Mouse (Mus musculus) heart, postnatal 14 days (tissue): ENCODE results near the gene Plcb1. TPM values are rescaled to one million over a fixed set of nuclear protein-coding genes. Genes with fewer than 3 reads are reported as not detected.

Experiments used
- DNase-seq, 2 experiments: peaks; one replicate each; pipeline ENCODE4 v3.0.0; 2021 to 2022
- intact Hi-C: fragments of 180-260 bp; cut with DNase I; formaldehyde crosslinking; loops from one replicate; pipeline ENCODE4 v1.15.1; 2025
- total RNA-seq, 2 experiments: library from RNA; stranded (reverse); gene quantifications; 2 replicates each; pipeline ENCODE4 v1.2.3; 2021

Gene Plcb1
- total RNA-seq, 2 experiments from 2014 or later, result 8.6 TPM

DNA sequence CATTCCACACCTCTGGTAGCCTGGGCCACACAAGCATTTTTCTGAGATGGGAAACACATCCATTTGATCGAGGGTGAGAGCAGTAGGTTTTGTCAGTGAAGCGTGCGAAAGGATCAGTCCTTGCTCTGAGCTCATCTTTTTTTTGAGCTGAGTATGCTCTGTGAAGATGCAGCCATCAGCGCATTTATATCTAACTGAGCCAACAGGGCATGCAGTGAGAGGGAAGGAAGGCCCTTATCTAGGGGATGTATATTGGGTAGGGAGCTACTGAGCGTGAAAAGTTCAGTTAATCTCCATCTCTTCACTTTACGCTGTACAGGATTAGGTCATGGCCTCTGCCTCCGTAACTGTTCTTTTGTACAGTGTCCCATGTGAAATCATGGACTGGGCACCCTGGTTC is 46.0 kb downstream of the Plcb1 start:
- intact Hi-C loops, result no loop called here
- DNase-seq, result no peak

DNA sequence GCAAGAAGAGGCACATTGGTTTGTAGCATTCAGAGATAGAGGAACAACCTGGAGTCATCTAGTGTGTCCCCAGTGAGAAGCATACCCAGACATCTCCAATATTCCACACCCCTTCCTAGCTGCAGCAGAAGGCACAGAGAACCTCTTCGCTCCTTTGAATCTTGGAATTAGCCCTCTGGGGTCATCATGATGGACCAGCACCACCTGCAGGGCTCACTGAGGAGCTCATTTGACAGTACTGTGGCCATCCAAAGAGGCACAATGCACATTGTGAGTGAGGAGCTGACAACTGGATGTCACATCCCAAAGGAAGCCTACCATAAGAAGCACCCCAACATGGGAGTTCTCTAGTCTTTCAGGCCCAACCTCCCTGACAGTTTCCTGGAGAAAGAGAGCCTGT is 50.2 kb downstream of the Plcb1 start:
- intact Hi-C loops, result no loop called here
- DNase-seq, result no peak

DNA sequence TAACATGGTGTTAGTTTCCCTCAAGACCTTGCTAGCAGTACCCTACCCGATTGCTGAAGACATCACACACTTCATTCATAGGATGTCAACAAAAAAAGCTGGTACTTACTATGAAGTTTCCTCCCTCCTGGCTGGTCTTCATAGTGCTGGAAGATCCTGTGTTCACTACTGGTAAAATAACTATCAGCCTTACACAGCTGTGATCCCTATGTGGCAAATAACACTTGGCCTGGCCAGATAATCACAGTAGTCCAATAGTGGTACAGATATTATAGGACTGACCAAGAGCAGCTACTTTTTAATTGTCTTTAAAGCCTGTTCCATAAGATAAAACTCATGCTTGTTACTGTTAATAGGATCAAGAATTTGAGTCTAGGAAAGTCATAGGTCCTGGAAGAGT is 52.3 kb downstream of the Plcb1 start:
- no peak for DNase-seq
- intact Hi-C loops, result no loop called here

DNA sequence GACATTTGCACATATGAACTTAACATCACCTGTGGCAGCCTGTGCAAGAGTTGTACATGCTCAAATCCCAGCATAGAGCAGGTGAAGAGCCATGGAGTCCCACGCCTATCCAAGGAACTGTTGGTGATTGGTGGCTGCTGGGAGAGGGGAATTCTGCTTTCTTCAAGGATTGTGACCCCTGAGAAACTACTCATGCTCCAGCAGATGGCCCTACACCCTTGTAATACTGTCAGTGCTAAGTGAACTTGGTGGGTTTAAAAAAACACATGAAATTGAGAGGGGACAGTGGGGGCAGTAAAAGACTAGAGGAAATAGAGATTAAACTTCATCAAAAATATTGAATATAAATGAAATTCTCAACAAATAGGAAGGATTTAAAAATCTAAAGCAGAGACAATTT is 53.0 kb downstream of the Plcb1 start:
- intact Hi-C loops, result no loop called here
- no peak for DNase-seq

DNA sequence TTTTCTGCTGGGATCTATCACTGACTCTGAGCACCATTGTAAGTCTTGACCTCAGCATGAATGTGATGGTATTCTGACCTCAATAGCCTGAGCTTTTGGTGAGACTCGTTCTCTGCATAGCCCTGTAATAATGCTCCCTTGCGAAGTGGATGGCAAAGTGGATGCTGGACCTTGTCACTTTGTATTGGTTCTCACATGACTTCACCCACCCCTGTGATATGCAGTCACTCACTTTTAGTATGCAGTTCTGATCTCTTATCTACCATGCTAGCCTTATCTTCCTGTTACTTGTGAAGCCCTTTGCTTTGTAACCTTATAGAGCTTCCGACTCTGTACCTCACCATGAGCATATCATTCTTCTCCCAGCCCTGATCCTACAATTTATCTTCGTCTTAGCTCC is 57.0 kb downstream of the Plcb1 start:
- intact Hi-C loops, result no loop called here
- no peak for DNase-seq

DNA sequence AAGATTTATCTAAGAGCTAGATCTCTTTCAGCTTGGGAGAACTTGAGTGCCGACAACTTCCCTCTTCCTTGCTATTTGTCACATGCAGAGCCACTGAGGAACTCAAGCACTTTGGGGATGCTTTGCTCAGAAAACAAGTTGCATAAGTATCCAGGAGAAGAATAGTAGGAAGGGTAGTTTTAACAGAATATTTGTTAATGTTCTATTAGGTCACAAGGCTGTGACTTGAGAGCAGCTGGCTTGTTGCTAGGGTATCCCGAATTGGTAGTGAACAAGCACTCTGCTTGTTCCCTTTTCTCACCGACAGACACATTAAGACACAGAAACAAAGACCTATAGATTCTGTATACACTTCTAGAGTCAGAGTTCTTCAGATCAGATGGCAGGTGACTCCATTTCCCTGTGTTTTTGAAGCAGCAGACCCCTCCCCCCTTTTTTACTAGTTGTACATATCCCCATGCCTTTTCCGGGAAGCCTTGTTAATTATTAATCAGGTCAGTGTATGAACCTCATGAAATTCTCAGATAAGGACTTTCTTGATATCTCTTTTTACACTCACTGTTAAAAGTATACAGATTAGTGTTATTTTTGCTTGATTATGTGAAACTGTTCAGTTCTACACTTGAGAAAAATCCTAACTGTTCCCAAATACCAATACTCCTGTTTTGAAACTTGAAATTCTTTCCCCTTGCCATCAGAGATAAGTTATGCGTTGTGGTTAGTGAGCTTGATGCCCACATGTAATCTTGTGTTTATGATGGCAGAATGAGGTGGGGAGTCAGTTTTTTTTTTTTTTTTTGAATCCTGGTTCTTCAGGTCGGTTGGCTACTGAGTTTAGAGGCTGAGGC is 58.7 kb downstream of the Plcb1 start:
- intact Hi-C loops, result no loop called here
- no peak for DNase-seq

GRCm38 (mm10) chr2:134845239-134845738 is 59.4 kb downstream of the Plcb1 start:
- intact Hi-C loops, result no loop called here
- no peak for DNase-seq

- no peak for DNase-seq
- intact Hi-C loops, result no loop called here
Measured at GRCm38 (mm10) chr2:134846555-134846954, 60.7 kb downstream of the Plcb1 start.

GRCm38 (mm10) chr2:134851189-134852171 is 65.6 kb downstream of the Plcb1 start:
- intact Hi-C loops, result no loop called here
- DNase-seq, result no peak

DNA sequence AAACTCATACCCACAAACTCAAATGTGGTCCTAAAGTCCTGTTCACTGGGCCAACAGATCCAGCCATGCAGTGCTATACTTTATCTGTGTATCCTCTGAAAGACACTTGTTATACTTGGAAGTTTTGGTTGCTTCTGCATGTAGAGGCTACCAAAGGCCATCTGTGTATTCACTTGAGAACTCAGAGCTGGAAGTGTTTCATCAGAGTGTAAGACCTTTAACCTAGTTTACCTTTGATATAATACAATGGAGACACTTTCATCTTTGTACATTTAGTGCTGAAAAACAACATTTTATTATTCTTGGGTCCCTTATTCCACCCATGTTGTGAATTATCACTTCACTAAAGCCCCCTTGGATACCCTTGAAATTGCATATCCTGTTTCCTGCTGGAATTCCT is 70.4 kb downstream of the Plcb1 start:
- intact Hi-C loops, result loop anchor here (5.0 kb wide), 1 partner anchor 371 kb away; no protein-coding TSS in a partner anchor
- no peak for DNase-seq

DNA sequence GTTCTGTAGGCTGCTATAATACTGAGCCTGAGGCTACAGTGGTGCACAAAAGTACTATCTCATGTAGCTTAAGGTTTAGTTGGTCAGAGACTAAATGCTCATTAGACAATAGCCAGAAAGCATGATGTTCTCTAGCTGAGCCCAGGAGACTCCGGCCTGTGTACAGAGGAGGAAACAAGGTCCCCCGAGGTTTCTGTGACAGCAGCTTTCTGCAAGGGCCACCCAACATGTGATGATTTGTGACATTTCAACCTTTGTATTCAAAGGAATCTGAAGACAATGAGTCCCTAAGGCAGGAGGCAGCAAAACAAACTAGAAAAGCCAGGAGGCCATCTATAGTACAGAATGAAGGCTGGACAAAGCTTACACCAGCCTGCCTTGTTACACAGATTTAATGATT is 70.8 kb downstream of the Plcb1 start:
- peak; percentile 11 to 18 for DNase-seq
- intact Hi-C loops, result loop anchor here (5.0 kb wide), 1 partner anchor 371 kb away; no protein-coding TSS in a partner anchor

DNA sequence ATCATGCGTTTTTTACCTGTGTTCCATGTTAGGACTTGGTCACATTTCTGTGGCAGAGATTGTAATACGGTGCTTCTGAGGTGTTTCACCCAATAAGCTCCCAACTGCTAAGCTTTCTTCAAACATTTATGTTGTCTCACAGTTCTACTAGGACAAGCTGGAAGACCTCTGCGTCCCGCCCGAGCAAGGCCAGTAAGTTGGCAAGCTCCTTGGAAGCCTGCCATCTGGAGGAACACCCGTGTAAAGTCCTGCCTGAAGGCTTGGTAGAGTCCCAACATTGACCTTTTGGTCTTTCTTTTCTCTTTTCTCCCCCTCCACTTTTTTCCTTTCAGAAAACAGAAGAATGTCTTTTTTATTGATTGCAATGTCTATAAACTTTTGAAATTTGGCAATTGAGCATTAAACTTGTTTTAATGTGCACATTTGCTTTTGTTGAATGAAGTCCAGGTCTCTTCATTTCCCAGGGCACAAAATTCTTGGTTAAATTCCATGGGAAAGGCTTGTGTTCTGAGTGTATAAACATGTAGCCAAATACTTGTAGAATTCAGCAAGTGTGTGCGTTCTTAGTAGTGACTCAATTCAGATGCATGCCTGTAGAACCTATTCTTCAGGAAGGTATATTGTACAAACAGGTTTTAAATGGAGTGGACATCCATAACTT is 79.2 kb downstream of the Plcb1 start:
- intact Hi-C loops, result no loop called here
- DNase-seq, result peak; percentile 60 to 77

DNA sequence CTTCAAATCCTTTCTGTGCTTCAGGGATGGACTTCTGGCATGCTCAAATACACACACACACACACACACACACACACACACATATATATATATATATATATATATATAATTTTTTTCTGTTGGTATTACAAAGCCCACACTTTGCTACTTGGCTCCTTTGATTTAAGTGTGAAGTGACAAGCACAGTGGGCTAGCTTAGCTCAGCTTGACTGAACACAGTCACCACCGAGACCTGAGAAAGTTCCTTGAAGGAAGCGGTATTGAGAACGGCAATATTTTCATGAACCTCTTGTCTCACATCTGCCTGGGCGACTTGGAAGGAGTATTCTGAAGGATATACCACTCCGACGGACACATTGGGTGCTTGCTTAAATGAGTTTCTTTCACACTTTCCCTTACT is 81.5 kb downstream of the Plcb1 start:
- no peak for DNase-seq
- intact Hi-C loops, result no loop called here

- peak in 1 of 2 experiments; percentile 12 for DNase-seq
- intact Hi-C loops, result no loop called here
Measured at GRCm38 (mm10) chr2:134871692-134872489, 86.0 kb downstream of the Plcb1 start.

GRCm38 (mm10) chr2:134872490-134872781 is 86.6 kb downstream of the Plcb1 start:
- no peak for DNase-seq
- intact Hi-C loops, result no loop called here

DNA sequence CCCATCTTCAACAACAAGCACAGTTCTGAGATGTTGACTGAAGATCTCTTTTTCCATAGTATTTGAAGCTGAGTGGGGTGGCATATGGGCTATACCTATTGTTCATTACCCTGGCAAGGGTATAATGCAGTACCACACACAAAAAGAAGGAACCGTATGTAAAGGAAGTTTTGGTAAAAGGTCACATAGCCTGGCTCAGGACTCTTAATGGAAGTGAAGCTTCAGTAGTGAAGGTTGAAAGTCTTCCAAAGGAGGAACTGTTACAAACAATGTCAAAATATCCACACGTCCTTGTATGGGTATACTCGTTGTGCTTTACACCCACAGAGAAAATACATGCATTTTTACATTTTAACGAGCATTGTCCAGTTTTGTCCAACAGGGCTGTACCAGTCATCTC is 91.3 kb downstream of the Plcb1 start:
- intact Hi-C loops, result no loop called here
- DNase-seq, result no peak

GRCm38 (mm10) chr2:134891207-134891606 is 105.3 kb downstream of the Plcb1 start:
- no peak for DNase-seq
- intact Hi-C loops, result no loop called here

- intact Hi-C loops, result no loop called here
- no peak for DNase-seq
Measured at GRCm38 (mm10) chr2:134894776-134895175, 108.9 kb downstream of the Plcb1 start.

- DNase-seq, result no peak
- intact Hi-C loops, result no loop called here
Measured at GRCm38 (mm10) chr2:134896196-134896595, 110.3 kb downstream of the Plcb1 start.

DNA sequence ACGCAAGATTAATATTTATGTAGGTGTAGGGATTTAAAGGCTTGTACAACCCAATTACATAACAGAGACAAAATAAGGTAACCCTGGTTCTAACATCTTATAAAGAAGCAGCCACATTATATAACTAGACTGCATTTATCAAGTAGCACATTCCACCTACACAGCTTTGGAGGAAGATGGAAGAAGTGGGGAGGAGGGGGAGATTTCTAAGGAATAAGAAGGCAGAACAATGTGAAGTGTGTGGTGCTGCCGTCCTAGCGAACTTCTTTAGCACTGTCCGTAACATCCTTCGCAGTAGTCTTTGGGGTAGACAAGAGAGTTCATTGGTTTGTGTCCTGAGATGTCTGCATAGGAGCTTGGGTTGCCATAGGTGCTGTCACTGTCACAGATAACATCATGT is 111.2 kb downstream of the Plcb1 start:
- no peak for DNase-seq
- intact Hi-C loops, result no loop called here
